Mouse (Mus musculus) forebrain, embryonic 16.5 days (tissue): ENCODE data around the gene Tmem259. TPM values are rescaled to one million over a fixed set of nuclear protein-coding genes. Genes with fewer than 3 reads are reported as not detected.

Experiments
- ATAC-seq: fragments of 200-750 bp; cut with Nextera tagmentation; 2 replicates; pipeline ENCODE4 v1.8.0; 2017; ENCODE audit warnings: mild to moderate bottlenecking, moderate library complexity
- H3K27ac ChIP-seq: fragments of 300-500 bp; sonication (generic); 2 replicates; pipeline ENCODE4 v1.5.1; 2014; ENCODE audit warnings: low read length, control low read depth
- H3K27me3 ChIP-seq: fragments of 300-500 bp; sonication (generic); replicated peaks from 2 replicates; pipeline ENCODE4 v1.6.1; 2014; ENCODE audit warnings: low read length; ENCODE audit not compliant: control insufficient read depth, insufficient read depth
- H3K36me3 ChIP-seq: fragments of 300-500 bp; sonication (generic); 2 replicates; pipeline ENCODE4 v1.6.1; 2014; ENCODE audit not compliant: control insufficient read depth, insufficient read depth
- H3K4me1 ChIP-seq: fragments of 300-500 bp; sonication (generic); replicated peaks from 2 replicates; pipeline ENCODE4 v1.6.1; 2014; ENCODE audit warnings: low read length; ENCODE audit not compliant: control insufficient read depth, insufficient read depth
- H3K4me2 ChIP-seq: fragments of 300-500 bp; sonication (generic); 2 replicates; pipeline ENCODE4 v1.6.1; 2014; ENCODE audit warnings: mild to moderate bottlenecking, low read length, control low read depth
- H3K4me3 ChIP-seq: fragments of 300-500 bp; sonication (generic); replicated peaks from 2 replicates; pipeline ENCODE4 v1.5.1; 2014; ENCODE audit warnings: mild to moderate bottlenecking, low read length, control low read depth
- H3K9ac ChIP-seq: fragments of 300-500 bp; sonication (generic); replicated peaks from 2 replicates; pipeline ENCODE4 v1.6.1; 2014; ENCODE audit warnings: low read depth, low read length, control low read depth
- H3K9me3 ChIP-seq: fragments of 300-500 bp; sonication (generic); 2 replicates; pipeline ENCODE4 v1.6.1; 2016; ENCODE audit warnings: low read length; ENCODE audit not compliant: control insufficient read depth
- WGBS: fragments of 180-500 bp; shearing (Covaris S2); extraction: QIAGEN DNeasy Blood & Tissue Kit; methylation state at CpG from one replicate; pipeline ENCODE4 v1.1.7; 2014; 5-methylcytosine and 5-hydroxymethylcytosine counted together
- polyA plus RNA-seq: library from polyadenylated mRNA; unstranded; fragments of >200 nt; fragmentation: Nextera tagmentation; extraction: Ambion mirVana; gene quantifications from 2 replicates; pipeline ENCODE4 v1.2.1, GENCODE M21; 2015

Gene Tmem259
- polyA plus RNA-seq, 1 experiment from 2014 or later = 12.8 TPM

DNA sequence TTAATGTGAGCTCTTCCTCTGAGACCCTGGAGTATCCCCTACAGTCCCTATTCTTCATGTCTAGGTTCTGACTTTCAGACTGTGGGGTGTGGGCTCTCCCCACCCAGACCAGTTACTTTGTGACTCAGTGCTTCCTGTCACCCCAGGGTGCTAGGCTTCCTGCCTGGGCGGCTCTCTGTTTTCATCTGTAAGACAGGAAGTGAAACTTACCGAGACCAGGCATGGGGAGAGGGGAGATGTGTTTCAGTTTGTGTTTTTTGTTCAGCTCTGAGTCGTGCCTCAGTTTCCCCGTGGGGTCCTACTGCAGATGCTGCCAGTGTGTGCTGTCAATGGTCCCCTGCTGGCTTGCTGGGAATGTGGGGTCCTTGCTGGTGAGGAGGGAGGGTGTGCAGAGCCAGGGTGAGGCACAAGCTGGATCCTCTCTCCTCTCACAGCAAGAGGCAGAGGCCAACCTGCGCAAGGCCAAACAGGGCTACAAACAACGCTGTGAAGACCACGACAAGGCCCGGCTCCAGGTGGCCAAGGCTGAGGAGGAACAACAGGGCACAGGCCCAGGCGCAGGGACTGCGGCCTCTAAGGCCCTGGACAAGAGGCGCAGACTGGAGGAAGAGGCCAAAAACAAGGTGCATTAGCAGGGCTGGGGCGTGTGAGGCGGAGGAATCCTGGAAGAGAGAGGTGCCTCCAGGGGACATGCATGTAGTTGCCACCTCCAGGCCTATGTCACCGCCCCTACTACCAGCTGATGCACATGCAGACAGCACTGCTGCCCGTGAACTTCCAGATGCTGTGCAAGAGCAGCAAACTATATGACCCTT is 40.3 kb upstream of the Tmem259 start:
- H3K4me3 ChIP-seq = no peak overlapping the region
- H3K27ac ChIP-seq = no peak overlapping the region
- no peaks in the 10 kb centered on the region for H3K36me3 ChIP-seq
- WGBS = 83% methylated on average over 15 of the region's 15 CpGs
- H3K27me3 ChIP-seq = peaks cover 4% of the 10 kb centered on the region
- no peak overlapping the region for H3K4me2 ChIP-seq
- no peaks in the 10 kb centered on the region for H3K4me1 ChIP-seq
- no peaks in the 10 kb centered on the region for H3K9me3 ChIP-seq
- no peak overlapping the region for H3K9ac ChIP-seq
- ATAC-seq = no peak

DNA sequence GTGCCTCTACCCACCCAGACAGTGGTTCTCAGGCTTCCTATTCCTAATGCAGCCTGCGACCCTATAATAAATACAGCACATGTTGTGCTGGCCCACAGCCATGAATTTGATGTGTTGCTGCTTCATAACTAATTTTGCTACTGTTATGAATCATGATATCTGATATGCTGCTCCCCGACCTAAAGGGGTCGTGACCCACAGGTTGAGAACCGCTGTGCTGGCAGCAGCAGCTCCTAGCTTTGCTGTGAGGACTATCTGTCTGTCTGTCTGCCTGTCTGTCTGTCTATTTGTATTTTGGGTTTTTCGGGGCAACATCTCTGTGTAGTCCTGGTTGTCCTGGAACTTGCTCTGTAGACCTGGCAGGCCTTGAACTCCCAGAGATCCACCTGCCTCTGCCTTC is 39.6 kb upstream of the Tmem259 start:
- Histone ChIP-seq H3K27ac (no peak overlapping the region), H3K4me3 (no peak overlapping the region), H3K9ac (no peak overlapping the region), H3K4me2 (no peak overlapping the region), H3K4me1 (no peaks in the 10 kb centered on the region), H3K27me3 (peaks cover 11% of the 10 kb centered on the region), H3K36me3 (no peaks in the 10 kb centered on the region), H3K9me3 (no peaks in the 10 kb centered on the region)
- ATAC-seq = no peak
- 81% methylated on average over 5 of the region's 5 CpGs for WGBS

DNA sequence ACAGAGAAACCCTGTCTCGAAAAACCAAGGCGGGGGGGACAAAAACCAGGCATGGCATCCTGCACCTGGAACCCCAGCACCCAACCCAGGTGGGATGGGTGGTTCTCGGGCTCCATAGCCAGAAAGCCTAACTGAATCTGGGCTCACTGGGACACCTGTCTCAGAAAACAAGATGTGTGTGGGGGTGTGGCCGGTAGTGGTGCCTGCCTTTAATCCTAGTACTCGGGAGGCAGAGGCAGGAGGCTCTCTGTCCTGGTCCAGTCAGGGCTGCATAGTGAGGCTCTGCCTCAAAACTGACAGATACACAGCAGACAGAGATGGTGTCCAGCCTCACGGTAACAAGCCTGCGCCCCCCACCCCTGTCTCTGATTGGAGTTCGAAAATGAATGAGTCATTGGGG is 38.7 kb upstream of the Tmem259 start:
- 93% methylated on average over 8 of the region's 8 CpGs for WGBS

DNA sequence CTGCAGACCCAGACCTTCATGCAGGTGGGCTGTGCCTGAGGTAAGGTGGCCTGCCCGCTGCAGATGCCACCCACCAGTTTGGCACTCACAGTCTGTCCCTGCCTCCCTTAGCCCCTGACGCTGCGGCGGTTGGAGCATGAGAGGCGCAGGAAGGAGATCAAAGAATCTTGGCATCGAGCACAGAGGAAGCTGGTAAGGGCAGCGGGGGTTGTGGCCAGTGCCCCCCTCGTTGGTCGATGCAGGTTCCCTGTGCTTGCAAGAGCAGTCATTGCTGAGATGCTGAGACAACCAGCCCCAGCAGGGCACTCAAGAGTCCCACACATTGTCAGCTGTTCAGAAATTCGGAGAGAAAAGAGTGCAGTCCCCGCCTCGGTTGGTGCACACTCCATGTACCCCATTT is 38.0 kb upstream of the Tmem259 start:
- Histone ChIP-seq H3K27ac (no peak overlapping the region), H3K27me3 (peaks cover 20% of the 10 kb centered on the region)
- ATAC-seq = no peak

More for the DNA sequence above, 38.7 kb upstream of the Tmem259 start:
- Histone ChIP-seq H3K27me3 (peaks cover 16% of the 10 kb centered on the region), H3K4me3 (no peak overlapping the region), H3K36me3 (no peaks in the 10 kb centered on the region), H3K9ac (no peak overlapping the region), H3K27ac (no peak overlapping the region), H3K9me3 (no peaks in the 10 kb centered on the region), H3K4me1 (no peaks in the 10 kb centered on the region), H3K4me2 (no peak overlapping the region)
- no peak for ATAC-seq

DNA sequence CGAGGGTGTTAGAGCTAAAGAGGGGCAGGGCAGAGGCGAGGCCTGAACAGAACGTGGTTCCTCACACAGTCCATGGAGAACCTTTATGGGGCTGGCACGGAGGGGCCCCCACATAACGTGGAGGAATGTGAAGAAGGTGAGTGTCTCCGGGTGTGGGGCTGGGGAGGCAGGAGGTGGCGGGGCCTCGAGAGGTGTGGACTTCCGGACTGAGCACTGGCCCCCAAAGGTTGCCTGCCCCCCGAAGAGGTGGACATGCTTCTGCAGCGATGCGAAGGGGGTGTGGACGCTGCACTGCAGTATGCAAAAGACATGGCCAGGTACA is 37.2 kb upstream of the Tmem259 start:
- H3K9ac ChIP-seq = no peak overlapping the region
- H3K4me3 ChIP-seq = no peak overlapping the region
- no peaks in the 10 kb centered on the region for H3K4me1 ChIP-seq
- H3K27ac ChIP-seq = no peak overlapping the region
- no peaks in the 10 kb centered on the region for H3K9me3 ChIP-seq
- H3K27me3 ChIP-seq = peaks cover 21% of the 10 kb centered on the region
- no peak overlapping the region for H3K4me2 ChIP-seq
- no peaks in the 10 kb centered on the region for H3K36me3 ChIP-seq
- no peak for ATAC-seq
- WGBS = 93% methylated on average over 13 of the region's 13 CpGs

More for the DNA sequence above, 38.0 kb upstream of the Tmem259 start:
- H3K4me2 ChIP-seq = no peak overlapping the region
- WGBS = 88% methylated on average over 12 of the region's 12 CpGs
- no peaks in the 10 kb centered on the region for H3K4me1 ChIP-seq
- H3K9ac ChIP-seq = no peak overlapping the region
- no peak overlapping the region for H3K4me3 ChIP-seq
- no peaks in the 10 kb centered on the region for H3K36me3 ChIP-seq
- H3K9me3 ChIP-seq = no peaks in the 10 kb centered on the region

DNA sequence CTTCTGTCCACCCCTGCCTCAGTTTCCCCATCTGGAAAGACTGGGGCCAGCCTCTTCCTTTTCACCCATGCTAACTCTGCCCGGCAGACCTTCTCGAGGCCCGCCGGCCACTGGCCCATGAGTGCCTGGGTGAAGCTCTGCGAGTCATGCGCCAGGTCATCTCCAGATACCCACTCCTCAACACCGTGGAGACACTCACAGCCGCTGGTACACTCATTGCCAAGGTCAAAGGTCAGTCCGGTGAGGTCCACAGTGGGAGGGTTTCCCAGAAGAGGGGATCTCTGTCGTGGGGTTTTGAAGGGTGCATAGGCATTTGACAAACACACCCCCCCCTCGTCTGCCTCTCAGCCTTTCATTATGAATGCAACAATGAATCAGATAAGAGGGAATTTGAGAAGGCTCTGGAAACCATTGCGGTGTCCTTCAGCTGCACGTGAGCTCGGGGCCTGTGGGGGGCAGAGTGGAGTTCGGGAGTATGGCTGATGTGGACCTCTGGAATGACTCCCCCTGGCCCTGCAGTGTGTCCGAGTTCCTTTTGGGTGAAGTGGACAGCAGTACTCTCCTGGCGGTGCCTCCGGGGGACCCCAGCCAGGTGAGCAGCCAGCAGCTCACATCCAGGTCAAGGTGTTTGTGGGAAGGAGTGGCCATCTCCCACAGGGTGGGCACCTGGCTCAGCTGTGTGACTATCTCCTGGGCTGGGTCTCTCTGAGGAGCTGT is 36.6 kb upstream of the Tmem259 start:
- H3K27ac ChIP-seq = no peak overlapping the region
- H3K4me2 ChIP-seq = no peak overlapping the region
- no peaks in the 10 kb centered on the region for H3K36me3 ChIP-seq
- H3K4me3 ChIP-seq = no peak overlapping the region
- H3K4me1 ChIP-seq = no peaks in the 10 kb centered on the region
- no peak overlapping the region for H3K9ac ChIP-seq
- H3K9me3 ChIP-seq = no peaks in the 10 kb centered on the region
- ATAC-seq = no peak
- 82% methylated on average over 18 of the region's 18 CpGs for WGBS
- H3K27me3 ChIP-seq = peaks cover 27% of the 10 kb centered on the region

DNA sequence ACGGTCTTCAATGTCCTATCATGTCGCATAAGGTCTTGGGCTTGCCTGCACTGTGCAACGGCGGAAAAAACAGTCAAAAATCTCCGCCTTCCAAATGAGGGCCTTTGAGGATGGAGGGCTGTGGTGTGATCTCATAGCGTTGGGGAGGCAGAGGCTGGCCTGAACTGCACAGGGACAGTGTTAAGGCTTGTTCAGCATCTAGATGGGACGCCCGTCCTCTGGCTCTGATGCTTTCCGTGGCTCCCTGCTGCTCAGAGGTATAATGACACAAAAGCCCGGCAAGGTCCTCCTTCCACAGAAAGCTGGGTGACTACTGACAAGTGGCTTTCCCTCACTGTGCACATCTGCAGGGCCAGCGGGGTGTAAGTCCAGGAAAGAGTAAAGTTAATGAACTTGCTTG is 36.1 kb upstream of the Tmem259 start:
- H3K4me1 ChIP-seq = no peaks in the 10 kb centered on the region
- H3K9me3 ChIP-seq = no peaks in the 10 kb centered on the region
- H3K27ac ChIP-seq = no peak overlapping the region
- H3K4me2 ChIP-seq = no peak overlapping the region
- H3K9ac ChIP-seq = no peak overlapping the region
- H3K36me3 ChIP-seq = no peaks in the 10 kb centered on the region
- ATAC-seq = no peak
- WGBS = 20% methylated on average over 11 of the region's 11 CpGs
- no peak overlapping the region for H3K4me3 ChIP-seq
- H3K27me3 ChIP-seq = peaks cover 30% of the 10 kb centered on the region

DNA sequence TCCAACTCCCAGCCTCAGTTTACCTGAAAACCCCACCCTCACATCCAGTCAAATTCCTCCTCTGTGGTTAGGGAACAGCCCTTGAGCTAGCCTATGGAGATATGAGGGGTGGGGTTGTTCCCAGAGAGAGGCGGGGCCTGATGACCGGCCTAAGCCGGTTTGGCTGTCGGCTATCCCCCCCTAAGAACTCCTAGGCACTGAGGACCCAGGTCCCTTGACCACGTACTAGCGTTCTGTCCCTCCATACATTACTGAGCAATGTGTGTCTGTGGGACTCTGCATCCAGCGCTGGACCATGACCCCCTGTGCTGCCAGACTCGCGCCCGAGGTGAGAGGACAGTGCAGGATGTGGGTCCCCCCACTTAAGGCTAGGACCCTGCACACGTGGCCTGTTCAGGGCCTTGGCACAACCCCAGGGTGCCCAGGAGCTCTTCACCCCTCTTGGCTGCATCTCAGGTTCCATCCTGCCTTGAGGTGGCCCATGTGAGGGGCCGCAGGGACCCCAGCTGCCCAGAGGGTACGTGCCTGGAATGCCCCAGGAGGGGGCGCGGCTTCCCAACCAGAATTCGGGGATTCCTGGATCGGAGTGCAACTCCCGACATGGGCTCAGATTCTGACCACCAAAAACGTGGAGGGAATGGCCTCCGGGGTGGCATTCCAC is 35.5 kb upstream of the Tmem259 start:
- Histone ChIP-seq H3K9me3 (no peaks in the 10 kb centered on the region), H3K9ac (peak overlapping the region; percentile 31; the same call in 1 of the 2 replicates), H3K4me2 (no peak overlapping the region), H3K27me3 (peaks cover 36% of the 10 kb centered on the region), H3K36me3 (no peaks in the 10 kb centered on the region), H3K4me3 (no peak overlapping the region), H3K4me1 (no peaks in the 10 kb centered on the region), H3K27ac (no peak overlapping the region)
- 5% methylated on average over 20 of the region's 20 CpGs for WGBS
- no peak for ATAC-seq

DNA sequence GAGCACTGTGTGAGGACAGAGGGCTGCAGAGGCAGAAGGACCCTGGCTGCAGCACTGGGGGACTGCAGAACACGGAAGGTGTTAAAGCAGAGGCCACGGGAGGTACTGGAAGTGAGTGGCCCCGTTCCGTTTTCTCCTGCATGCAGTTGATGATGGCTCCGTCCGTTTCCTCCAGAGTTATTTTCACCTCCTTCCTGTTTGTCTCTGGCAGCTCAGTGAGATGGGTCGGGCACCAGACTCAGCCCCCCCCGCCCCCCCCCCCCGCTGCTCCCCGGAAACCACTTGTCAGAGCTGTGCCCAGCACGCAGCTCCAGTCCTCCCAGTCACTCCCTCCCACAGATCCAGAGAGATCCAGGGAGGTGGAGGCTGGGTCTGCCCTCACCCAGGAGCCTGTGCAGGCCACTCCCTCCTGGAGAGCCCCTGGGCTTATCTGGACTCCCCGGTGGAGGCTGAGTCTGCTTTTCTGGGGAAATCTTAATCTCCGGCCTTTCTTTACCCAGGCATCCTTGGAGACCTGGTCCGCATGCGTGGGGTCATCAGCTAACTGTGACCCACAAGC is 34.7 kb upstream of the Tmem259 start:
- no peak overlapping the region for H3K4me3 ChIP-seq
- no peak for ATAC-seq
- no peak overlapping the region for H3K27ac ChIP-seq
- H3K4me1 ChIP-seq = no peaks in the 10 kb centered on the region
- no peak overlapping the region for H3K4me2 ChIP-seq
- peaks cover 44% of the 10 kb centered on the region for H3K27me3 ChIP-seq
- H3K9ac ChIP-seq = no peak overlapping the region
- WGBS = 9% methylated on average over 15 of the region's 15 CpGs
- no peaks in the 10 kb centered on the region for H3K9me3 ChIP-seq
- H3K36me3 ChIP-seq = no peaks in the 10 kb centered on the region
